Mouse (Mus musculus) ES-E14 (cell line): ENCODE measurements around the gene Rora.

Source experiments
- HCFC1 ChIP-seq: IDR thresholded peaks from 2 replicates; pipeline ENCODE4 v1.6.1; 2012; ENCODE audit warnings: low read length, inconsistent platforms, borderline replicate concordance; ENCODE audit not compliant: insufficient read depth
- MAFK ChIP-seq: IDR thresholded peaks from 2 replicates; pipeline ENCODE4 v1.6.1; 2014; ENCODE audit warnings: mild to moderate bottlenecking, low read depth, low read length, inconsistent platforms; ENCODE audit not compliant: insufficient read depth
- ZC3H11A ChIP-seq: IDR thresholded peaks from 2 replicates; pipeline ENCODE4 v1.6.1; 2012; ENCODE audit warnings: low read depth, mild to moderate bottlenecking, inconsistent platforms, low read length, borderline replicate concordance
- ZNF384 ChIP-seq: IDR thresholded peaks from 2 replicates; pipeline ENCODE4 v1.6.1; 2012; ENCODE audit warnings: low read depth, low read length, inconsistent platforms

- TF ChIP-seq HCFC1: no peak
- TF ChIP-seq ZC3H11A: no peak
- no peak for TF ChIP-seq MAFK
- TF ChIP-seq ZNF384: no peak
Measured at GRCm38 (mm10) chr9:69146937-69147336, 493.4 kb downstream of the Rora start.
